Mouse (Mus musculus): ENCODE results near the gene Dgkd. TPM values are rescaled to one million over a fixed set of nuclear protein-coding genes. Genes with fewer than 3 reads are reported as not detected.

Dgkd gene
- polyA plus RNA-seq, 1 experiment from 2014 or later: 38.4 TPM

- Histone ChIP-seq H3K27ac (ENCODE audit: low read depth) (no peak overlapping the region), H3K27me3 (replicated peaks; ENCODE audit: control insufficient read depth, insufficient read depth, low read length) (no peaks in the 10 kb centered on the region), H3K9me3 (ENCODE audit: control insufficient read depth, low read length) (no peaks in the 10 kb centered on the region), H3K4me3 (ENCODE audit: low read depth, low read length) (no peak overlapping the region), H3K4me2 (ENCODE audit: low read length) (no peak overlapping the region), H3K4me1 (replicated peaks; ENCODE audit: control insufficient read depth, insufficient read depth, low read length) (peaks cover 33% of the 10 kb centered on the region), H3K9ac (ENCODE audit: low read length) (no peak overlapping the region), H3K36me3 (ENCODE audit: control insufficient read depth, insufficient read depth, low read length) (peaks cover 35% of the 10 kb centered on the region)
- ATAC-seq (replicated peaks; ENCODE audit: low FRiP score, low TSS enrichment, low read depth) (no peak), DNase-seq (ENCODE audit: low spot score) (no peak)
- 55% methylated on average over 2 of the region's 2 CpGs for WGBS
These were observed 27.8 kb downstream of the Dgkd start for GRCm38 (mm10) chr1:87880856-87881255.

- WGBS: 55% methylated on average over 4 of the region's 4 CpGs
- DNase-seq (ENCODE audit: low spot score): no peak
- Histone ChIP-seq H3K4me3 (ENCODE audit: low read depth, low read length) (no peak overlapping the region), H3K9ac (ENCODE audit: low read length) (no peak overlapping the region), H3K4me2 (ENCODE audit: low read length) (no peak overlapping the region), H3K27me3 (replicated peaks; ENCODE audit: control insufficient read depth, insufficient read depth, low read length) (no peaks in the 10 kb centered on the region), H3K9me3 (ENCODE audit: control insufficient read depth, low read length) (no peaks in the 10 kb centered on the region), H3K36me3 (ENCODE audit: control insufficient read depth, insufficient read depth, low read length) (peaks cover 35% of the 10 kb centered on the region), H3K27ac (ENCODE audit: low read depth) (no peak overlapping the region), H3K4me1 (replicated peaks; ENCODE audit: control insufficient read depth, insufficient read depth, low read length) (peaks cover 33% of the 10 kb centered on the region)
- ATAC-seq (replicated peaks; ENCODE audit: low FRiP score, low TSS enrichment, low read depth): no peak
These were observed 28.6 kb downstream of the Dgkd start for GRCm38 (mm10) chr1:87881726-87882125.

- Histone ChIP-seq H3K9me3 (ENCODE audit: control insufficient read depth, low read length) (no peaks in the 10 kb centered on the region), H3K9ac (ENCODE audit: low read length) (no peak overlapping the region), H3K4me3 (ENCODE audit: low read depth, low read length) (no peak overlapping the region), H3K4me1 (replicated peaks; ENCODE audit: control insufficient read depth, insufficient read depth, low read length) (peaks cover 27% of the 10 kb centered on the region), H3K27ac (ENCODE audit: low read depth) (no peak overlapping the region), H3K27me3 (replicated peaks; ENCODE audit: control insufficient read depth, insufficient read depth, low read length) (no peaks in the 10 kb centered on the region), H3K36me3 (ENCODE audit: control insufficient read depth, insufficient read depth, low read length) (peaks cover 35% of the 10 kb centered on the region), H3K4me2 (ENCODE audit: low read length) (no peak overlapping the region)
- ATAC-seq (replicated peaks; ENCODE audit: low FRiP score, low TSS enrichment, low read depth): no peak
- DNase-seq (ENCODE audit: low spot score): no peak
These were observed 29.5 kb downstream of the Dgkd start for GRCm38 (mm10) chr1:87882554-87882953.

GRCm38 (mm10) chr1:87890960-87891359 is 37.9 kb downstream of the Dgkd start:
- ATAC-seq (replicated peaks; ENCODE audit: low FRiP score, low TSS enrichment, low read depth) (no peak), DNase-seq (ENCODE audit: low spot score) (peak; percentile 45)
- no peaks in the 10 kb centered on the region for H3K4me1 ChIP-seq (replicated peaks; ENCODE audit: control insufficient read depth, insufficient read depth, low read length)
- no peaks in the 10 kb centered on the region for H3K9me3 ChIP-seq (ENCODE audit: control insufficient read depth, low read length)
- no peak overlapping the region for H3K4me2 ChIP-seq (ENCODE audit: low read length)
- 0 out of 2 replicates have a peak overlapping the region, but pooled peaks have one; percentile 39 for H3K27ac ChIP-seq (ENCODE audit: low read depth)
- H3K4me3 ChIP-seq (ENCODE audit: low read depth, low read length): no peak overlapping the region
- H3K9ac ChIP-seq (ENCODE audit: low read length): no peak overlapping the region
- no peaks in the 10 kb centered on the region for H3K36me3 ChIP-seq (ENCODE audit: control insufficient read depth, insufficient read depth, low read length)
- H3K27me3 ChIP-seq (replicated peaks; ENCODE audit: control insufficient read depth, insufficient read depth, low read length): no peaks in the 10 kb centered on the region
- 57% methylated on average over 1 of the region's 1 CpGs for WGBS

GRCm38 (mm10) chr1:87891634-87892033 is 38.5 kb downstream of the Dgkd start:
- ATAC-seq (replicated peaks; ENCODE audit: low FRiP score, low TSS enrichment, low read depth) (no peak), DNase-seq (ENCODE audit: low spot score) (no peak)
- Histone ChIP-seq H3K4me1 (replicated peaks; ENCODE audit: control insufficient read depth, insufficient read depth, low read length) (no peaks in the 10 kb centered on the region), H3K4me3 (ENCODE audit: low read depth, low read length) (no peak overlapping the region), H3K9me3 (ENCODE audit: control insufficient read depth, low read length) (no peaks in the 10 kb centered on the region), H3K9ac (ENCODE audit: low read length) (no peak overlapping the region), H3K36me3 (ENCODE audit: control insufficient read depth, insufficient read depth, low read length) (no peaks in the 10 kb centered on the region), H3K27me3 (replicated peaks; ENCODE audit: control insufficient read depth, insufficient read depth, low read length) (no peaks in the 10 kb centered on the region), H3K27ac (ENCODE audit: low read depth) (no peak overlapping the region), H3K4me2 (ENCODE audit: low read length) (no peak overlapping the region)
- WGBS: 87% methylated on average over 4 of the region's 4 CpGs

- Histone ChIP-seq H3K4me2 (ENCODE audit: low read length) (no peak overlapping the region), H3K36me3 (ENCODE audit: control insufficient read depth, insufficient read depth, low read length) (no peaks in the 10 kb centered on the region), H3K9me3 (ENCODE audit: control insufficient read depth, low read length) (no peaks in the 10 kb centered on the region), H3K4me1 (replicated peaks; ENCODE audit: control insufficient read depth, insufficient read depth, low read length) (no peaks in the 10 kb centered on the region), H3K9ac (ENCODE audit: low read length) (no peak overlapping the region), H3K4me3 (ENCODE audit: low read depth, low read length) (no peak overlapping the region), H3K27me3 (replicated peaks; ENCODE audit: control insufficient read depth, insufficient read depth, low read length) (no peaks in the 10 kb centered on the region), H3K27ac (ENCODE audit: low read depth) (no peak overlapping the region)
- whole genome bisulfite sequencing: 71% methylated on average over 2 of the region's 2 CpGs
- no peak for DNase-seq (ENCODE audit: low spot score)
- 0 out of 2 replicates have a peak, but pooled peaks have one; percentile 55 for ATAC-seq (replicated peaks; ENCODE audit: low FRiP score, low TSS enrichment, low read depth)
These were observed 39.4 kb downstream of the Dgkd start for GRCm38 (mm10) chr1:87892499-87892898.

GRCm38 (mm10) chr1:87893414-87893813 is 40.3 kb downstream of the Dgkd start:
- Histone ChIP-seq H3K27me3 (replicated peaks; ENCODE audit: control insufficient read depth, insufficient read depth, low read length) (no peaks in the 10 kb centered on the region), H3K4me3 (ENCODE audit: low read depth, low read length) (no peak overlapping the region), H3K9me3 (ENCODE audit: control insufficient read depth, low read length) (no peaks in the 10 kb centered on the region), H3K27ac (ENCODE audit: low read depth) (no peak overlapping the region), H3K4me1 (replicated peaks; ENCODE audit: control insufficient read depth, insufficient read depth, low read length) (no peaks in the 10 kb centered on the region), H3K4me2 (ENCODE audit: low read length) (no peak overlapping the region), H3K36me3 (ENCODE audit: control insufficient read depth, insufficient read depth, low read length) (no peaks in the 10 kb centered on the region), H3K9ac (ENCODE audit: low read length) (no peak overlapping the region)
- 92% methylated on average over 4 of the region's 4 CpGs for WGBS
- ATAC-seq (replicated peaks; ENCODE audit: low FRiP score, low TSS enrichment, low read depth) (no peak), DNase-seq (ENCODE audit: low spot score) (no peak)

GRCm38 (mm10) chr1:87896921-87897320 is 43.8 kb downstream of the Dgkd start:
- Histone ChIP-seq H3K4me3 (ENCODE audit: low read depth, low read length) (no peak overlapping the region), H3K27ac (ENCODE audit: low read depth) (no peak overlapping the region), H3K9me3 (ENCODE audit: control insufficient read depth, low read length) (no peaks in the 10 kb centered on the region), H3K4me1 (replicated peaks; ENCODE audit: control insufficient read depth, insufficient read depth, low read length) (no peaks in the 10 kb centered on the region), H3K27me3 (replicated peaks; ENCODE audit: control insufficient read depth, insufficient read depth, low read length) (no peaks in the 10 kb centered on the region), H3K4me2 (ENCODE audit: low read length) (no peak overlapping the region), H3K36me3 (ENCODE audit: control insufficient read depth, insufficient read depth, low read length) (0 out of 2 replicates have a peak, but pooled peaks cover 3% of the 10 kb centered on the region), H3K9ac (ENCODE audit: low read length) (no peak overlapping the region)
- 83% methylated on average over 2 of the region's 2 CpGs for WGBS
- ATAC-seq (replicated peaks; ENCODE audit: low FRiP score, low TSS enrichment, low read depth) (no peak), DNase-seq (ENCODE audit: low spot score) (no peak)

GRCm38 (mm10) chr1:87899701-87900100 is 46.6 kb downstream of the Dgkd start:
- Histone ChIP-seq H3K27ac (ENCODE audit: low read depth) (no peak overlapping the region), H3K4me2 (ENCODE audit: low read length) (no peak overlapping the region), H3K27me3 (replicated peaks; ENCODE audit: control insufficient read depth, insufficient read depth, low read length) (no peaks in the 10 kb centered on the region), H3K9ac (ENCODE audit: low read length) (no peak overlapping the region), H3K4me3 (ENCODE audit: low read depth, low read length) (no peak overlapping the region), H3K36me3 (ENCODE audit: control insufficient read depth, insufficient read depth, low read length) (0 out of 2 replicates have a peak, but pooled peaks cover 3% of the 10 kb centered on the region), H3K4me1 (replicated peaks; ENCODE audit: control insufficient read depth, insufficient read depth, low read length) (no peaks in the 10 kb centered on the region), H3K9me3 (ENCODE audit: control insufficient read depth, low read length) (no peaks in the 10 kb centered on the region)
- no peak for ATAC-seq (replicated peaks; ENCODE audit: low FRiP score, low TSS enrichment, low read depth)
- no peak for DNase-seq (ENCODE audit: low spot score)
- WGBS: 70% methylated on average over 2 of the region's 2 CpGs

Data from intestine, embryonic 14.5 days (tissue).